Mouse (Mus musculus) brain, embryonic 14.5 days (tissue): ENCODE results near the gene Lgr4. TPM values are rescaled to one million over a fixed set of nuclear protein-coding genes. Genes with fewer than 3 reads are reported as not detected.

ENCODE experiments used
- DNase-seq: peaks from one replicate; pipeline ENCODE4 v3.0.0-alpha.2; 2011; ENCODE audit warnings: low read depth
- CTCF ChIP-seq: fragments of 200-500 bp; IDR thresholded peaks from 2 replicates; pipeline ENCODE4 v1.5.1; 2012; ENCODE audit warnings: inconsistent platforms, mild to moderate bottlenecking, moderate library complexity, borderline replicate concordance; ENCODE audit not compliant: insufficient read depth, insufficient read length; ENCODE audit errors: extremely low read depth
- POLR2A ChIP-seq: fragments of 200-500 bp; IDR thresholded peaks from 2 replicates; pipeline ENCODE4 v1.6.1; 2012; ENCODE audit warnings: mild to moderate bottlenecking, inconsistent platforms, borderline replicate concordance; ENCODE audit not compliant: poor library complexity, insufficient read depth, insufficient read length, severe bottlenecking; ENCODE audit errors: extremely low read depth
- polyA plus RNA-seq: library from polyadenylated mRNA; depleted of rRNA; stranded (reverse); fragments of >200 nt; gene quantifications from 2 replicates; pipeline ENCODE4 v1.2.3, GENCODE M21; 2012

Gene Lgr4
- polyA plus RNA-seq, 1 experiment, result 15.1 TPM

GRCm38 (mm10) chr2:109983435-109983834, 66.0 kb downstream of the Lgr4 start:
- no peak for DNase-seq
- TF ChIP-seq CTCF (no peak), POLR2A (no peak)

GRCm38 (mm10) chr2:109984930-109985329, 67.5 kb downstream of the Lgr4 start:
- no peak for DNase-seq
- TF ChIP-seq POLR2A, result no peak
- TF ChIP-seq CTCF, result no peak

- DNase-seq, result no peak
- no peak for TF ChIP-seq CTCF
- no peak for TF ChIP-seq POLR2A
Measured at GRCm38 (mm10) chr2:109985560-109985959, 68.1 kb downstream of the Lgr4 start.

GRCm38 (mm10) chr2:109986036-109986785, 68.8 kb downstream of the Lgr4 start:
- TF ChIP-seq CTCF, result no peak
- TF ChIP-seq POLR2A, result no peak

GRCm38 (mm10) chr2:109987946-109988345, 70.5 kb downstream of the Lgr4 start:
- no peak for TF ChIP-seq POLR2A
- no peak for TF ChIP-seq CTCF
- DNase-seq, result no peak

More at GRCm38 (mm10) chr2:109986036-109986785, 68.8 kb downstream of the Lgr4 start:
- DNase-seq, result no peak

- no peak for TF ChIP-seq POLR2A
- no peak for TF ChIP-seq CTCF
- peak; percentile 63 for DNase-seq
Measured at GRCm38 (mm10) chr2:109989196-109989595, 71.7 kb downstream of the Lgr4 start.

GRCm38 (mm10) chr2:109989679-109990473, 72.4 kb downstream of the Lgr4 start:
- TF ChIP-seq POLR2A (no peak), CTCF (no peak)
- DNase-seq, result no peak

GRCm38 (mm10) chr2:109991754-109992153, 74.3 kb downstream of the Lgr4 start:
- TF ChIP-seq POLR2A, result no peak
- no peak for TF ChIP-seq CTCF

GRCm38 (mm10) chr2:109992448-109993073, 75.1 kb downstream of the Lgr4 start:
- TF ChIP-seq POLR2A (no peak), CTCF (no peak)
- DNase-seq, result no peak

More at GRCm38 (mm10) chr2:109991754-109992153, 74.3 kb downstream of the Lgr4 start:
- no peak for DNase-seq

- no peak for DNase-seq
- no peak for TF ChIP-seq POLR2A
- no peak for TF ChIP-seq CTCF
Measured at GRCm38 (mm10) chr2:109993404-109993803, 76.0 kb downstream of the Lgr4 start.

- TF ChIP-seq POLR2A (no peak), CTCF (no peak)
- DNase-seq, result no peak
Measured at GRCm38 (mm10) chr2:109995061-109995460, 77.6 kb downstream of the Lgr4 start.
